Mouse (Mus musculus) layer of hippocampus, adult 9-10 months (tissue): ENCODE measurements at regions not wholly inside any gene's neighbourhood (a gene's known extent, or its start where the extent isn't known, plus 50 kb on each side); places are given as distances from the start of the nearest gene placed in this dataset.

Experiments
- DNase-seq: peaks from one replicate; pipeline ENCODE4 v3.0.0; 2022; ENCODE audit warnings: low spot score

DNA sequence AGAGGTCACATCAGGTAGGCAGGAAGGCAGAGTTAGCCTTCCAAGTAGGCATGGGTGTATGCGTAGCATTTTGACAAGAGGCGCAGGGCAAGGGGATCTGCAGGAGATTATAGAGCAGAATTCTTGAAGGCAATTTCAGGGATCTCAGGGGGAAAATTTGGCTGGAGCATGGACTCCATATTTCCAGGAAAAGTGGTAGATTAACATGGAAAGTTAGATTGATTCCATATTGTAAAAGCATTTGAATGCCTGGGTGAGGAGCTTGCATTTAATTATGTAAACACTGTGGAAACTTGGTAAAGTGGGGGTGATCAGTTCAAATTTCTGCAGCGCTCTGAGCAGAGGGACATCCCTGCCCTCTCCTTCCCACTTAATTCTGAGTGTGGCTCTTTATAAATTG, 146.7 kb downstream of the Pax3 start:
- no peak for DNase-seq

DNA sequence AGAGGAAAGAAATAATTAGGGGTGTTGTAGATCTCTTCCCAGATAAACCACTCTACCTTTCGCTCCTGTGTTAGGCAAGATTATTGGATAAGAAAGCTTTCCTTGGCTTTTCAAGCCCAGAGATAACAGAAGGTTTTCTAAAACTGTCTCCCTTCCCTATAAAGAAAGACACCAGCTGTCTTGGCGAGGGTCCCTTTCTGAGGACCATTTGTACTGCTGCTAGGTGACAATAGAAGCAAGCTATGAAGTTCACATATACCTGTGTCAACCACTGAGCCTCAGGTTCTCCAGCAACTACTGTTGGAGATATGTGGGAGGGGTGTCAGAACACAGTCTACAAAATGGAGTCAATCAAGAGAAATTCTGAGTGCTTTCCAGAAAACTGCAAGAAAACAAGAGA, 164.6 kb downstream of the Pax3 start:
- no peak for DNase-seq

DNA sequence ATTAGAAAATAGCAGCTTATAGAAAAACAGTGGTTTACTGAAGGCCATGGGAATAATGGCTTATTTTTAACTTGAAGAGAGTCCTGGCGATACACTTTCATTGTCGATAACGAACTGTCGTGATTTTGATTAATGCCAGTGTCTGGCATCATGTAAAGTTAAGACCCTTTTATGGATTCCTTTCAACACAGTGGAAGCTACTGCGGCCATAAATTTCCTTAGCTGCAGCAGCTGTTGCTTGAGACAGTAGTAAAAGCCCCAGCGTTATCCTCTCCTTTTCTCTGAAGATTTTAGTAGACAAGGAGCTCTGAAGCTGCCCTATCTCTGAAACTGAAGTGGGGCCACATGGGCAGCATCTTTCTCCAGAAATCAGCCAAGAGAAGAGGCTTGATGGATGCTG, 175.2 kb downstream of the Pax3 start:
- DNase-seq, result no peak

DNA sequence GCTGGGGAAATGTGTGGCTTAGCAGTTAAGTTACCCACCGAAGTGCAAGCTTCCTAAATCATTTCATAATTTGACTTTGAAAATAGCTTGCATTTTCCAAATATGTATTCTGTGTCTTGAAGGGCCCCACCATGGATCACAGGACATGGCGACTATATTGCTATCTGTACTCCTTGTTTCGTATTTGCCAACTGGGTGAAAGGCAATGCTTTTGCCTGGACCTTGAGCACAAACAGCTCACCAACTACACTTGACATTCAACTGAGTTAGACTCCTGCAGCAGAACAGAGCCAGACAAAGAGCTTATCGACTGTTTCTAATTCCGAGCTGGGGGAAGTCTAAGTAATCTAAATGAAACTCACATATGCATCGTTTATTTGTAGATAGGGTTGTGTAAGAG, 175.9 kb downstream of the Pax3 start:
- no peak for DNase-seq

DNA sequence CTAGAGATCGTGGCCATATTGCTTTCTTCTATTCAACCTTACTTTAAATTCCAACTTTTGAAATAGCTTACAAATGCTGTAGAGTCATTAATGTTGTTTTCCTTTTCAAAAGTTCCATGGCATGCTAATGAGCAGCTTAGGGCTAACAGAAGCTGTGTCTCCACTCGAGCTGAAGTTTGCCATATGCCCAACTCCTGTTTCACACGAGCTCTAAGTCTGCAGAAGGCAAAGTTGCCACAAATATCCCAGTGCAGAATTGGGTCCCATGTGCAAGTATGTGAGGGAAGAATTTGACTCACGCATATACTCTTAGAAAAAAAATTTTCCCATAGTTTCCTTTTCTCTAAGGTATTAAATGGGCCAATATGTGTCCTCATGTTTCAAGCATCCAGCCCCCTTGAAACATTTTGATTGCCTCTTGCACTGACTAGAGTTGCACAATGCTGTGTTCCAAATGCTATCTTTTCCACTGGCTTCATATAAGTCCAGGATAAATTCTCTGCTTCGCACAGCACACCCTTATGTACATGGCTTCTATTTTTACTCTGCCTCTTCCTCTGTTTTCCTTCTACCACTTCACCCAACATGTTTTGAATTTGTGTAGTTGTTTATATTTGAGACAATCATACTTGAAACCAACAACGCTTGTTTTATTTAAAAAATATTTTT, 178.9 kb downstream of the Pax3 start:
- DNase-seq, result no peak

DNA sequence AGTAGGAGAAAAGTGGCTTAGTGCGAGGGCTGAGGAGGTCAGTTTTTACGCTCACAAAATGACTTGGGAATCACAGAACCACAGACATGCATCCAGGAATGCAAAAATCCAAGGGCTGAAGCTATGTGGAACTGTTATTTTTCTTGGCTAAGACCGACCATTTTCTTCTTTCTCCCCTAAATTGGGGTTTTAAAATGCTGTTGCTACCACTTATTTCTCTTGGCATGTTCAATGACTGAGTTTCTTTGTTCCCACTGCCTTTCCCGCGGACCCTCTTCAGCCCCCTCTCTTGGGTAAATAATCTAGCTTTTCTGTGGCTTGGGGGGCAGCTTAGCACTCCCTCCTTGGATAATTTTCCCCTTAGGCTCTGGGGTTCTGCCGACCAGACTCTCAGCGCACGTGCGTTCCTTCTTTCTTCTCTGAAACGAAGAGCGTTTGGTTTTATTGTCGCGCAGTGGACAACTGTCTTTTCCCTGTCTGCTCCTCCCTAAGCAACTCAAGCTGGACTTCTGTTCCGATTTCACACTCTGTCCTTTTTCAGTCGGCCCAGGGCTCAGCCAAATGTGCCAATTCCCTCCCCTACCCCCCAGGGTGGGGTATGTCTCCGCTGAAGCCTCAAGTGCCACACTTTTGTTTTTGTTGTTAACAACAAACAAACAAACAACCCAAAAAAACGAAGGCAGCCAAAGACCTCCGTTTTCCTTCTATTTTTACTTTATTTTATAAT, 180.2 kb downstream of the Pax3 start:
- no peak for DNase-seq

DNA sequence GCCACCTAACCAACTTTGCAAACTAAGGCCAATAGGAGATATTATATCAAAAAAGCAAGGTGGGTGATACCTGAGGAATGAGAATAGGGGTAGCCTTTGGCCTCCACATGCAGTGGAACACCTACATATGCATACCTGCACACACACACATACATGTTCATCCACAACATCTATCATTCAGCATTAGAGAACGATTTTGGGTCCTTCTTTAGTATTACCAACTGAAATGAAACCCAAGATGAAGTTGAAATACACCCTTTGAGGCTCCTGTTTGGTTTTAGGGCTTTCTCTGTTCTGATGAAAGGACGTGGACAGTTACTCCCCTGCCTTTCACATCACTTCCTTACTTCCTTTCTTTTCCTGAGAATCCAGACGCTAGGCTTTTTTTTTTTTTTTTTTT, 180.9 kb downstream of the Pax3 start:
- no peak for DNase-seq

DNA sequence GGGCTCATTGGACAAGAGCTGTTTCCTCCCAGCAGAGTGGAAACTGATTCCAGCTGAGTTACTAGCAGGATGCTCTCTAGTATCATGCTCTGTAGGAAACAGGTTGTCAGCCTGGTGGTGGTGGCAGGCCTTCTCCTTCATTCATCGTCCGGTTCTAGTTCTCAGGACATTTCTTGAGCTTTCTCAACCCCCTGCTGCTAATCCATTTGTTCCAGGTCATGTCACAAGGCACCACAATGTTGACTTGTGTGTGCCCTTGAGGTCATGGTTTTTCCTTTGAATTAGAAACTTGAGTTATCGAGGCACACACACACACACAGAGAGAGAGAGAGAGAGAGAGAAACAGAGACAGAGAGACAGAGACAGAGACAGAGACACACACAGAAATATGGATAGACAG, 183.5 kb downstream of the Pax3 start:
- DNase-seq, result no peak

DNA sequence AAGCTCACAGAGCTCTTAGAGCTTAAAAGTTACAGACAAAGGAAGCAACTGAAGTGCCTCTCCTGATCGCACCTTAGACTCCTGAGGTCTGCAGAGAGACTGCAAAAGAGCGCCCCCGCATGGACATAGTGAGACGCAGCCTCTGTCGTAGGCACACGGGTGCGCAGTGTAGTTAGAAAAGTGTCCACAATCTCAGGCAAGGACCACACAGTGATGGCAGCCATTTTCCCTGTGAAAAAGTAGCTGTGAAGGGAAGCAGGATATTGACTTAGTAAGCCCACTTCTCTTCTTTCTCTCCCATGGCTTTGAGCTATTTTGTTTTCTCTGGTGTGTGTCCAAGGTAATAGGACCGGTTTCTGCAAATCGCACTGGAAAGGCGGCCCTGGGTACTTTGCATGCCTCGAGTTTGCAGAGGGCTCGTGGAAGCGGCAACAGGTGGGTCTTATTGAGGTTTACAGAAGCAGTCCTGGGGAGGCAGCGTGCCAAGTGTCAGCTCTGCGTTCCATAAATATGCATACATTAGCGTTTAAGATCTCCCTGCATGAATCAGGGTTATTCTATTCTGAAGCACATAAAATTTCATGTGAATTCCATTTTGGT, 188.0 kb downstream of the Pax3 start:
- no peak for DNase-seq

DNA sequence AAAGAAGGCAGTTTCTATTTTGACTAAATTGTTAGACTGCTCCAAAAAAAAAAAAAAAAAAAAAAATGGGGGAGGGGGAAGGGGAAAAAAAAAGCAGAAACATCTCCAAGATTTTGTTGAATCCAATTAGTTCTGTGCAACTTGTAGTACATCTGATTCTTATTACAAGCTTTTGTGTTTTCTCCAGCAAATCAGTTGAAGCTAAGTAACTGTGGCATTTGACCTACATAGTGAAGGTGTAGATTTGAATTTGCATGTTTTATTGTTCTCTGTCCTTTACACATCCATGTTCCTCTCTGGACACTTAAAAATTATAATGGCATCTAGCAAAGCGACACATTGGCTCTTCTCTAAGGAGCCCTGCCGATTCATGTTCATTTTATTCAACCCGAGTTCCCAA, 192.6 kb downstream of the Pax3 start:
- DNase-seq, result no peak

DNA sequence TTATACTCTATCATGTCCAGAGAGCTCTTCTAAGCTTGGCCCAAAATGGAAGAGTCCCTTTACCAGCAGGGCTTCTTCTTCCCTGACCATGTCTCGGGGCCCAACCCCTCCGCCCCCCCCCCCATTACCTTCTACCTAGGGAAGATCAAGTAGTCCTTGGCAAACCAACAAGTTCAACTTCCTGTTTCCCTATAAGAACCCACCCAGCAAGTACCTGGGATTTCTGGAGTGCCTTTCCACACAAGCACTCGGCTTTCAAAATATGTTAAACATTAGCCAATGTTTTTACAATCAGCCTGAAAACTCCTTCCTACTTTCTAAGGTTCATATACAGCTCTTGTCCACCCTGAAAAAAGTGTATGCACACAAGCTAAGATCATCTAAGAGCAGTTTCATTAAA, 198.2 kb downstream of the Pax3 start:
- DNase-seq, result no peak

DNA sequence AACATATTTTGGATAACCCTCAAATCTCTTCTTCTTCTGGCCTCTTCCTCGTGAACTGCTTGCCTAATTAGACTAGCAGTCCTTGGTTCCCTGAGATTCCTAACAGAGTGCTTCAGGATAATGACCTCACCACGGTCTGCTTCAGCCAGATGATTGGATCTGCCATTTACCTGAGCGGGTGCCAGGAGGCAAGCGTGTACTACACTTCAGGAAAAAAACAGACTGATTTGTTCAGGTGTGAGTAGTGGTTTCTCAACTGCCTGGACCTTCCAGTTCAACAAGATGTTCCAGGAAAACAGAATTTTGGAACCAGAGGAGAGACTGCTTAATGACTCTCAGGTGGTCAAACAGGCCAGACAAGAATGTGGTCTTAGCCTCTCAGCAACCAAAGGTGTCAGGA, 215.4 kb downstream of the Pax3 start:
- DNase-seq, result no peak

DNA sequence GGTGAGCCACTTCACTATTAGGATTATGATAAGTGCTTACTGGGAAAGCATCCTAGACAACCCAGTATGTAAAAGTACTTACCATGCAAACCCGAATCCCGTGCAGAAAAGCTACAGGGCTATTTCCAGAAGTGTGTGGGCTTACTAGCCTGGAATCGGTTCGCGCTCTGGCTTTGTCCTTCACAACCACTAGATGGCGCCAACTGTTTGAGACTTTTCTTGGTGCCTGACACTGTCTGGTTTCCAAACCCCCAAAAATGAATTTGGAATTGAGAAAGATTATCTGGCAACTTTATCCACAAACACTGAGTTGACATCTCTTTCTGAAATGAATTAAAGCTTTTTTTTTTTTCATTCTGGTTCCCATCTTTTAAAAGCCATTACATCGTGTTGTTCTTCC, 218.2 kb downstream of the Pax3 start:
- DNase-seq, result peak; percentile 63

DNA sequence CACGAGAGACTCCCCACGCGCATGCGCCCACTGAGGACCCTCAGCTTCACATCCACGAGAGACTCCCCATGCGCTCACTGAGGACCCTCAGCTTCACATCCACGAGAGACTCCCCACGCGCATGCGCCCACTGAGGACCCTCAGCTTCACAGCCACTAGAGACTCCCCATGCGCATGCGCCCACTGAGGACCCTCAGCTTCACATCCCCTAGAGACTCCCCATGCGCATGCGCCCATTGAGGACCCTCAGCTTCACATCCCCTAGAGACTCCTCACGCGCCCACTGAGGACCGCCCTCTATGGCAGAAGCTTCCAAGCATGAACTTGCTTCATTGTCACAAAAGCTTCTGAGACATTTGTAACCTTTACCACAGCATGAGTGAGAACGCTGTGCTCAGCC, 221.0 kb downstream of the Pax3 start:
- no peak for DNase-seq

DNA sequence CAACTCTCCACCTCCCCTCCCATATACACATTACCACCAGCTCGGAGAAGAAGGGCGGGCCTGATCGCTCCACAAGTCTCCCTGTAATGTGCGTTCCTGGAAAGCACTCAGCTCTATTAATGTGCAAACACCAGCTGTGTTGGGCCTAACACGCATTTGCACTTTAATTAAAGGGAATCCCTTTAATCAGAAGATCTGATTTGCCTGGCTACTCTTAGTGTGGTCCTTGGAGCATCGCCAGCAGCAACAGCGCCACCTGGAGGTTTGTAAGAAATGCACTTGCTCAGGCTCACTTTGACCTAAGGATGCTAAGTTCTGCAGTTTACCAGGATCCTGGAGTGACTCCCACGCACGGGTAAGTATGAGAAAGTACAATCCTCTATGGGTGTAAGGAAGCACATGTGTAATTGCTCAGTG, 224.6 kb downstream of the Pax3 start:
- DNase-seq, result no peak

DNA sequence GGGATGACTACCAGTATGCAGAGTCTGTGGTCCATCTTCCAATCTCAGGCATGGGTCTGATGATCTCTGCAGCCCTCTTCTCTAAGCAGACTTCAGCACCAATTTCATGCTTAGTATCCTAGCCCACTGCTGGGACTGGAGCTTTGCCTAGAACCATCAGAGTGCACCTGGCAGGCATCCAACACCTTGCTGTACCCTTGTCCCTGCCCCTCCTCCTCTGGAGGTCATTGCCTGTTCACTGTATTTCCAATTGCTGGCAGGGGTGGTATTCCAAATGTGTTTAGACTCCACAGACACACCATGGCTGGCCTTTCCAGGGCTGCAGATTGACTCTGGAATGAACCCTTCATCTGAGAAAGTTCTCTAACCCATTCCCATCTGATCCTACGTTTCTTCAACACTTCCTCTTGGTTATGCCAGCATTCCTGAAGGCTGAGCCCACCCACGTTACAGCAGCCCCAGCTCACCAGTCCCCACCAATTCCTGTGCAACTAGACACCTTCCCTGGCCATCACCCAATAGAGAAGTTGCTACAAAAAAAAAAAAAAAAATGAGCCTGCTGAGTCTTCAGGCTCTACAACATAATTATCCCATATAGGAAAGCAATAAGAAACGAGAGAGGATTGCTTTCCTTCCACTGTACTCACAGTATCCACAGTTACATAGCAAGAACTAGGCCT, 232.1 kb downstream of the Pax3 start:
- DNase-seq, result no peak

DNA sequence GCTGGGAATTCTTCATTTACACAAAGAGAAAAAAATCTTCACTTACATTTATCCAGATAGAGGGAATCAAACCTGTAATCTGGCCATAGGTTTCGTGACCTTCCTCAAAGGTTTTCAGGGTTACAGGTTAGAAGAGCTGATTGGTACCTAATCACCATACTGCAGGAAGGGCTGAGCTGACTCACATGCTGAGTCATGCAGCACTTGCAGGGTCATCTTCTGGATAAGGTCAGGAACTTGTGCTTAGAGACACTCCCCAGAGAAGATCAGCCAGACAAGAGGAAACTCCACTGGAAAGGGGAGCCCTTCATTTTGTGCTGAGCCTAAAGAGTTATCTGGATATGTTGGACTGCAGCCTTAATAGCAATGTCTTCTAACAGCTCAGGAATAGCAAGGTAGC, 237.6 kb downstream of the Pax3 start:
- no peak for DNase-seq

DNA sequence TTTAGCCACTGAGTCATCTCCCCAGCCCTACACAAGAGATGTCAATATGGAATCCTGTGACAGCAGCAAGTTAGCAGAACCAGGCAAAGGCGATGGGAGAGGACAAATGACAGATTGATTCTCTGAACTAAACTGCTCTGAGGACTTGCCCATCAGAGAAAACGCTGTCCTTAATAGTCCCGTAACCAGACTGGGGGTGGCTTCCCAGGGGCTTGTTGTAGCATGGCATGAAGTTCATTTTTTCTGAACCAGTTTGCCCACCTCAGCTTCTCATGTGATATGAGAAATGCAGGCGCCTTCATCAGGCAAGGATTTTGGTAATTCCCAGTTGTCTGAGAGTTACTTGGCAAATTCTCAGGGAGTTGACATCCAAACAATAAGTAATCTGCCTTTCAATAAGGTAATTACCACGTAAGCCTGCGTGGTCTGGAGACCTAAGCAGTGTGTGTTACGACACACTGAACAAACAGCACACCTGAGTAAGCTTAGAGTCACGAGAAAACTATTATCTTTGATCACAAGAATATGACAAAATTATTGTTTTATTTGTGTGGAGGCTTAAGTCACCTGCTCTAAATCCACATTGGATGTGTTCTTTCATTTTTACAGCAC, 239.7 kb downstream of the Pax3 start:
- no peak for DNase-seq

DNA sequence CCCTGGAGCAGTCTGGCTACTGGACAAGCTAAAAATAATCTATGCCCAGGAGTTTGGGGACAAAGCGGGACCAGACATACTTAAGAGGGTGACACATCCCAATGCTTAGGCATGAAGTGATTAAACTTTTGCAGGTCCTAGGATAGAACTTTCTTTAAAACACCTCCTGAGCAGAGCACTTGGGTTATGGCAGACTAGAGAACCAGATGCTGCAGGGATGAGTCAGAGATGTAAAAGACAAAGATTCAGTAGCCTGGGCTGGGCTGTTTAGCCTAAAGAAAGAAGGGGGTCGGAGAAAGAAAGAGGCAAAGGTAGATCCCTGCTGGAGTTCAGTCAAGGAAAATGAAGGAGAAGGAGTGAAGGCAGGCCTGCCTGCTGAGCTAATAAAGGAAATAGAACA, 249.0 kb downstream of the Pax3 start:
- no peak for DNase-seq

DNA sequence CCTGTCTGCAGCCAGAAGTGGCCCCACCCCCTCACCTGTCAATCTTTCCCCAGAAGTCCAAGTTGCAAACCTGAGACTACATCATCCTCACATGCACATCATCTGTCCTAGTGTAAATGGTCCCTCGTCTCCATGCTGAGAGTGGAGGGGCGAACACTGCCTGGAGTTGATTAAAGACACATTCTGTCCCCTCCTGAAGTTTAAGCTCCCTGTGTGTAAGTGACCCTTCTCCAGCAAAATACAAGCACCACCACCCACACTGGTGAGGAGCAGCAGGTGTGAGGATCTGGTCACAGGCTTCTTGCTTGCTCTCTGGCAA, 252.6 kb downstream of the Pax3 start:
- DNase-seq, result no peak

DNA sequence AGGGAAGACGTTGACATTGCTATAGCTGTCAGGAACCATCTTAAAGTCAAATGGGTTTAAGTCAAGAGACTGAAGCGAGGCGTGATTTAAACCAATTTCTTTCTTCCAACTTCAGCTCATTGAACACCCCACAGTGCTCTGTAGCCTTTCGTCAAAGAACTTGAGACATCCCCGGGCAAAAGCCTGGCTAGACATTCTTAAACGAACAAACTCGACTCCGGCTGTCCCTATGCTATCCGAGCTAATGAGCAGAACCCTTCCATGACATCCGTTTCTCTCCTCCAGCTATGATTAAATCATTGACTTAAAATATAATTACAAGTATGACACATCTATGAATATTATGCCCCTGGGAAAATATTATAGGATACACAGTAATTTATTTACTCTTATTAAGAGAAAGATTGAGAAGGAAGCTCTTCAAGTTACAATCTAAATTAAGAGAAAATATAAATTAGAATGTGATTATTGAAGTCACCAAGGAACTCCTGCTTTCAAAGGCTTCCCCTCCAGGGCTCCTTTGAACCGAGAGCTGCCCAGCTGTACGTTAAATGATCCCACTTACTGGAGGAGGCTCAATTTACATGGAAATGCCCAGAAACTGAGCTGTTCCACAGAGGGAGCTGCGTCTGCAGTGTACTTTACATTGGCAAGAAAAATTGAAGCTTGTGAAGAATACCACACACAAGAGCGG, 253.2 kb downstream of the Pax3 start:
- DNase-seq, result no peak

DNA sequence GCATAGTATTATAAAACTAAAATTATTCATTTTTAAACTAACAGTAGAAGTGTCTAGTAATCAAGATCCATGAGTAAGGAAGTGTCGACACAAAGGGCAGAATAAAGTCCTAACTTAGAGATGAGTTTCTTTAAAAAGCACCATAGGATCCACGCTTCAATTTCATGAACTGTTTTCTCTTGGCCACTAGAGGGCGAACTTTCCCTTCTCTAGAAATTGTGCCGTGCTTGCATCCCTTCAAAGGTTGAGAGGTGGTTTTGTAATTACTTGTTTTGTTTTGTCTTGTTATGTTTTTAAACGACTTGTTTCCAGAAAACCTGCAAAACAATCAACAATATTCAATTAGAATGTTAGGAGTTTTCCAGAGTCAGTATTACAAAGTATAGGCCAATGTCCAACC, 253.8 kb downstream of the Pax3 start:
- no peak for DNase-seq
